Mouse (Mus musculus): ENCODE measurements around the gene Kif22. TPM values are rescaled to one million over a fixed set of nuclear protein-coding genes. Genes with fewer than 3 reads are reported as not detected.

The Kif22 gene
- polyA plus RNA-seq, 1 experiment from 2014 or later, result 207 TPM

DNA sequence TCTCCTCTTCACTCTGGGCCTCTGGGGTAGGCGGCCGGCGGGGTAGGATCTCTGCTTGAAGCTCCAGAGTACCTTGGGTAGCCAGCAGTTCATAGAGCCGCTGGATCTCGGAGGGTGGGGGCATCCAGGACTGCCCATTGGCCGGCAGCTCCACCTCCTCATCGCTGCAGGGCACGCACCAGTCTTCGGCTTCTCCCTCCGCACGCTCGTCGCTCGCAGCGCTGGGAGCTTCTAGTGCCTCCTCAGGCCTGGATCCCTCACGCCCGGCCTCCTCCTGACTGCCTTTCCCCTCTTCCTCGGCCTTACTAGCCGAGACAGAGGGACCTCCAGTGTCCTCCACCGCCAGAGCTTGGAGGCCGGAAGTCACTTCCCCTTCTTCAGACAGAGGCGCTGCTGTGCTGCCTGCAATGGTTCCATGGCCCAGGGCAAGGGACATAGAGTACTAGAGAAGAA, 25.8 kb downstream of the Kif22 start:
- Histone ChIP-seq H3K4me1 (replicated peaks; ENCODE audit: control insufficient read depth, insufficient read depth, low read length) (peaks cover 15% of the 10 kb centered on the region), H3K4me3 (ENCODE audit: low read depth, low read length) (peak overlapping the region; percentile 77), H3K27me3 (ENCODE audit: control insufficient read depth, insufficient read depth, low read length) (no peaks in the 10 kb centered on the region), H3K9me3 (ENCODE audit: control insufficient read depth, low read length) (no peaks in the 10 kb centered on the region), H3K27ac (ENCODE audit: low read depth, low read length) (peak overlapping the region; percentile 93), H3K4me2 (ENCODE audit: low read depth, low read length, severe bottlenecking) (peak overlapping the region; percentile 96), H3K36me3 (ENCODE audit: control insufficient read depth, insufficient read depth, low read length) (peaks cover 2% of the 10 kb centered on the region), H3K9ac (ENCODE audit: low read length) (peak overlapping the region; percentile 94)
- DNase-seq (ENCODE audit: low spot score) (peak; percentile 80), ATAC-seq (replicated peaks; ENCODE audit: low FRiP score) (peak; percentile 50)
- WGBS, result under 1% methylated on average over 22 of the region's 22 CpGs

DNA sequence TGATC, 26.0 kb downstream of the Kif22 start, which contains the start of gene Pagr1b:
Gene Pagr1b (minus strand): TSS at position 4 of the 5 bp plus-strand sequence.
- peaks cover 2% of the 10 kb centered on the region for H3K36me3 ChIP-seq (ENCODE audit: control insufficient read depth, insufficient read depth, low read length)
- DNase-seq (ENCODE audit: low spot score), result no peak
- H3K27ac ChIP-seq (ENCODE audit: low read depth, low read length), result peak within 1 kb of the TSS; percentile 93
- no peak for ATAC-seq (replicated peaks; ENCODE audit: low FRiP score)
- no peaks in the 10 kb centered on the region for H3K27me3 ChIP-seq (ENCODE audit: control insufficient read depth, insufficient read depth, low read length)
- peaks cover 13% of the 10 kb centered on the region for H3K4me1 ChIP-seq (replicated peaks; ENCODE audit: control insufficient read depth, insufficient read depth, low read length)
- H3K9ac ChIP-seq (ENCODE audit: low read length), result peak within 1 kb of the TSS; percentile 94
- H3K9me3 ChIP-seq (ENCODE audit: control insufficient read depth, low read length), result no peaks in the 10 kb centered on the region
- H3K4me2 ChIP-seq (ENCODE audit: low read depth, low read length, severe bottlenecking), result peak within 1 kb of the TSS; percentile 96
- peak within 1 kb of the TSS; percentile 77 for H3K4me3 ChIP-seq (ENCODE audit: low read depth, low read length)

DNA sequence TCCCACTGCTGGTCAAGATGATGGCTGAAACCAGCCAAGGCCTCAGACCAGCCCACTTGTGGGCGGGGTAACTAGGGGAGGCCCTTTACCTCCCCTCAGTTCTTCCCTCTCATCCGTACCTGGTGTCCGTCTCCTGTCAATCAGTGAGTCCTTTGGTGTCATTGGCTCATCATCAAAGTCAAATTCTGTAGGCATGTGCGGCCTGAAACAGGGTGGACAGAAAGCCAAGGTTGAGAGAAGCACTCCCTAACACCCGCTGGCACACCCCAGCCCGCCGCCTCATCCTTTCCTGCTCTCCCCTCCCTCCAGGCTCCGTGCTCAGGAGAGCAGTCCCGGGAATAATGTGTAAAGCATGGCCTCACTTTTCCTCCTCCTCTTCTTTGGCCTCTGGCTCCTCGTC, 26.2 kb downstream of the Kif22 start:
- no peaks in the 10 kb centered on the region for H3K27me3 ChIP-seq (ENCODE audit: control insufficient read depth, insufficient read depth, low read length)
- H3K36me3 ChIP-seq (ENCODE audit: control insufficient read depth, insufficient read depth, low read length), result peaks cover 2% of the 10 kb centered on the region
- 3% methylated on average over 10 of the region's 10 CpGs for WGBS
- H3K27ac ChIP-seq (ENCODE audit: low read depth, low read length), result peak overlapping the region; percentile 93
- H3K9ac ChIP-seq (ENCODE audit: low read length), result peak overlapping the region; percentile 94
- no peaks in the 10 kb centered on the region for H3K9me3 ChIP-seq (ENCODE audit: control insufficient read depth, low read length)
- peaks cover 11% of the 10 kb centered on the region for H3K4me1 ChIP-seq (replicated peaks; ENCODE audit: control insufficient read depth, insufficient read depth, low read length)
- ATAC-seq (replicated peaks; ENCODE audit: low FRiP score) (no peak; the same call in 1 of the 2 replicates), DNase-seq (ENCODE audit: low spot score) (peak; percentile 63)
- H3K4me3 ChIP-seq (ENCODE audit: low read depth, low read length), result peak overlapping the region; percentile 77
- H3K4me2 ChIP-seq (ENCODE audit: low read depth, low read length, severe bottlenecking), result peak overlapping the region; percentile 96

DNA sequence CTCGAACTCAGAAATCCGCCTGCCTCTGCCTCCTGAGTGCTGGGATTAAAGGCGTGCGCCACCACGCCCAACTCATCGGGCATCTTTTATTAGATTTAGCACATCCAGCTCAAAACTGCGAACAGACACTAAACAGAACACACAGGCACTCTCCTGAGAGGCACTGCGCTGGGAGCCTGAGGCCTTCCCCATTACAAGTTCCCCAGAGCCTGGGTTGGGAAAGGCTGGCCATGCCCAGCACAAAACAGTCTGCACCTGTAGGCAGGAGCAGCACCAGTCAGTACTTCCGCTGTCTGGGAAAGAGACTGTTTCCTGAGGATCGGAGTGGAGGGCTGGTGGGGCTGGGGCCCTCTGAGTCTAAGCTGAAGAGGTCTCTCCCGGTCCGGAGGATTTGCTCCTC, 27.3 kb downstream of the Kif22 start:
- H3K27ac ChIP-seq (ENCODE audit: low read depth, low read length), result no peak overlapping the region
- H3K4me2 ChIP-seq (ENCODE audit: low read depth, low read length, severe bottlenecking), result no peak overlapping the region
- ATAC-seq (replicated peaks; ENCODE audit: low FRiP score) (no peak), DNase-seq (ENCODE audit: low spot score) (no peak)
- H3K4me3 ChIP-seq (ENCODE audit: low read depth, low read length), result no peak overlapping the region
- no peaks in the 10 kb centered on the region for H3K27me3 ChIP-seq (ENCODE audit: control insufficient read depth, insufficient read depth, low read length)
- H3K36me3 ChIP-seq (ENCODE audit: control insufficient read depth, insufficient read depth, low read length), result peaks cover 2% of the 10 kb centered on the region
- H3K4me1 ChIP-seq (replicated peaks; ENCODE audit: control insufficient read depth, insufficient read depth, low read length), result peaks cover 9% of the 10 kb centered on the region
- 92% methylated on average over 12 of the region's 12 CpGs for WGBS
- no peaks in the 10 kb centered on the region for H3K9me3 ChIP-seq (ENCODE audit: control insufficient read depth, low read length)
- H3K9ac ChIP-seq (ENCODE audit: low read length), result no peak overlapping the region

DNA sequence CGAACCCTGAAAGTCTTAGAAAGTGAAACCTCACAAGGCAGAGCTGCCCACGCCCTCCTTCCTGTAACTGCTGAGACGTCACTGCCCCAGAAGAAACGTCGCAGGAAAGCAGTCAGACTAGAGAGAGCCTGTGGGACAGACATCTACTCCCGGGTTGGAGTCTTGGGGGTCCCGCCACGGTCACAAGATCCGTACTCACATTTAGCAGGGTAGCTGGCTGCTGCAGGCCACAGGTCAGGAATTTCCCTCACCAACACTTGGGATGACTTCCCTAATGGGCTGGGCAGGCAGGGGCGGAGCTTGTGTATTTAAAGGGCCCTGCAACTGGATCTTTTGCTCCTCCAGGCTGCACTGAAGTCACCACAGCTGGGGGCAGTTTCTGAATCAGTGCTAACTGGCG, 28.0 kb downstream of the Kif22 start, which contains the start of gene Mvp:
Gene Mvp (minus strand): TSS at position 302 of the 400 bp plus-strand sequence.
- Histone ChIP-seq H3K27ac (ENCODE audit: low read depth, low read length) (no peak within 1 kb of the TSS), H3K4me1 (replicated peaks; ENCODE audit: control insufficient read depth, insufficient read depth, low read length) (peaks cover 9% of the 10 kb centered on the region), H3K4me3 (ENCODE audit: low read depth, low read length) (no peak within 1 kb of the TSS; the same call in 1 of the 2 replicates), H3K9ac (ENCODE audit: low read length) (no peak within 1 kb of the TSS), H3K9me3 (ENCODE audit: control insufficient read depth, low read length) (no peaks in the 10 kb centered on the region), H3K4me2 (ENCODE audit: low read depth, low read length, severe bottlenecking) (0 out of 2 replicates have a peak within 1 kb of the TSS, but pooled peaks have one; percentile 6), H3K27me3 (ENCODE audit: control insufficient read depth, insufficient read depth, low read length) (no peaks in the 10 kb centered on the region), H3K36me3 (ENCODE audit: control insufficient read depth, insufficient read depth, low read length) (peaks cover 2% of the 10 kb centered on the region)
- DNase-seq (ENCODE audit: low spot score) (no peak), ATAC-seq (replicated peaks; ENCODE audit: low FRiP score) (no peak)
- WGBS, result 77% methylated on average over 11 of the region's 11 CpGs

DNA sequence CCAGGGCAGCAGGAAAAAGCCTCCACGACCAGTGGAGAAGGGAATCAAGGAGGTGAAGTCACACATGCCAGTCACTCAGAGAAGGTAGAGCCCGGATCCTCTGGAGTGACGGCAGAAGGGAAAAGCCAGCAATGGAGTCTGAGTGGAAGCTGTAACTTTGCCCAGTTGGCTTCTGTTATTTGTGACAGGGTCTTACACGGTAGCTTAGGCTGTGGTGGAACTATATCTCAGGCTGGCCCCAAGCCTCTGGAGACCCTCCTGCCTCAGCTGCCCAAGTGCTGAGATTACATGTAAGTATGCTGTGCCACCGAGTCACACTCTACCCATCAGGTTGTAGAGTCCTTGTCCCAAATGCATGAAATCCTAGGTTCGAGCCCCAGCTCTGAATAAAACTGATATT, 28.9 kb downstream of the Kif22 start:
- 96% methylated on average over 6 of the region's 6 CpGs for WGBS
- no peak overlapping the region for H3K27ac ChIP-seq (ENCODE audit: low read depth, low read length)
- H3K36me3 ChIP-seq (ENCODE audit: control insufficient read depth, insufficient read depth, low read length), result peaks cover 2% of the 10 kb centered on the region
- no peak overlapping the region for H3K4me2 ChIP-seq (ENCODE audit: low read depth, low read length, severe bottlenecking)
- ATAC-seq (replicated peaks; ENCODE audit: low FRiP score) (no peak), DNase-seq (ENCODE audit: low spot score) (no peak)
- no peaks in the 10 kb centered on the region for H3K9me3 ChIP-seq (ENCODE audit: control insufficient read depth, low read length)
- H3K27me3 ChIP-seq (ENCODE audit: control insufficient read depth, insufficient read depth, low read length), result no peaks in the 10 kb centered on the region
- H3K4me3 ChIP-seq (ENCODE audit: low read depth, low read length), result no peak overlapping the region
- H3K4me1 ChIP-seq (replicated peaks; ENCODE audit: control insufficient read depth, insufficient read depth, low read length), result peaks cover 6% of the 10 kb centered on the region
- no peak overlapping the region for H3K9ac ChIP-seq (ENCODE audit: low read length)

DNA sequence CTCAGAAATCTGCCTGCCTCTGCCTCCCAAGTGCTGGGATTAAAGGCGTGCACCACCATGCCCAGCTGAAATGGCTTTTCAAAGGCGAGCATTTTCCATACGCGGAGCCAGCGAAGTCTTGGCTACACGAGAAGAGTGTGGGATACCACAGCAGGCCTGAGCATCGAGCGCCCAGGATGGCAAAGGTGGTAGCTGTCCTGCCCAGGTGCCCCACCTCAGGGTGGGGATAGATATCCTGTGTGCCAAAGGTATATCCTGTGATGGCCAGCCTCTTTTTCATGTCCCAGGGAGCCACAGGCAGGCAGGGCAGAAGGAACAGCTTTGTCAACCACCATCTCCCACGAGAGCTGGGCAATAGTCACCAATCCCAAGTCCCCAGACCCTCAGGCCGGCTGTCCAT, 29.4 kb downstream of the Kif22 start:
- Histone ChIP-seq H3K9ac (ENCODE audit: low read length) (no peak overlapping the region), H3K27ac (ENCODE audit: low read depth, low read length) (no peak overlapping the region), H3K9me3 (ENCODE audit: control insufficient read depth, low read length) (no peaks in the 10 kb centered on the region), H3K4me3 (ENCODE audit: low read depth, low read length) (no peak overlapping the region), H3K4me1 (replicated peaks; ENCODE audit: control insufficient read depth, insufficient read depth, low read length) (peaks cover 6% of the 10 kb centered on the region), H3K4me2 (ENCODE audit: low read depth, low read length, severe bottlenecking) (no peak overlapping the region), H3K27me3 (ENCODE audit: control insufficient read depth, insufficient read depth, low read length) (no peaks in the 10 kb centered on the region), H3K36me3 (ENCODE audit: control insufficient read depth, insufficient read depth, low read length) (peaks cover 2% of the 10 kb centered on the region)
- no peak for ATAC-seq (replicated peaks; ENCODE audit: low FRiP score)
- 96% methylated on average over 10 of the region's 10 CpGs for WGBS
- no peak for DNase-seq (ENCODE audit: low spot score)

DNA sequence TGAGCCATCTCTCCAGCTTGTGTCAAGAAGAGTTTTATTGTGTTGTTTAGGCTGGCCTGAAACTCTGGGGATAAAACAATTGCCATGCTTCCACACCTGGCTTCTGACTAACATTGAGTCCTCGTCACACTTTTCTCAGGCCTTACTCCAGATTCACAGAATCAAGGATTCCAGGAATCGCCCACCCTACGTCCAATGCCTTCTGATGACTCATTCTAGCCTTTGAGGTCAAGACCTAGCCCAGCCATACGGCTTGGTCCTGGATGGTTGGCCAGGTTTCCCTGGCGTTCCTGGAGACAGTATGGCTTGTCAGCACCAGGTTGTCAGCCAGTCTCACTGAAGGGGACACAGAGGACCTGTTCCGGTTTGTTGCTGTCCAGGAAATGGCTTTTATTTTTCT, 29.9 kb downstream of the Kif22 start:
- Histone ChIP-seq H3K36me3 (ENCODE audit: control insufficient read depth, insufficient read depth, low read length) (peaks cover 2% of the 10 kb centered on the region), H3K4me1 (replicated peaks; ENCODE audit: control insufficient read depth, insufficient read depth, low read length) (peaks cover 6% of the 10 kb centered on the region), H3K4me2 (ENCODE audit: low read depth, low read length, severe bottlenecking) (no peak overlapping the region)

DNA sequence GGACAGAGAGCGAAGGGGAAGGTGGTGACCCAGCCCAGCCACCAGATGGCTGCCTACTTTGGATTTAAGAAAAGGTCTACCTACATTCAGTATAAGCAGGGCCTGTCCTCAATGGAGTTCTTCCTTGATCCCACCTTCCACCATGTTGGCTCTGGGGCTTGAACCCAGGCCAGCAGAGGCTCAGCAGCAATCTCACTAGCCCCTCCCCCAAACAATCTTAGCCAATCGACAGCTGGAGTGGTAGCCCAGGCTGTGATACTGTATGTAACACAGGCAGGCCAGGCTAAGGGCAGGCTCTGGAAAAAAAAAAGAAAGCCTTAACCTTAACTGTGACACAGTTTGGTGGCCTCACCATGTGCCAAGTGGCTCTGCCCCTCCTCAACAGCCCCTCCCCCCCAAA, 30.6 kb downstream of the Kif22 start:
- ATAC-seq (replicated peaks; ENCODE audit: low FRiP score) (no peak), DNase-seq (ENCODE audit: low spot score) (no peak)
- 60% methylated on average over 2 of the region's 2 CpGs for WGBS
- Histone ChIP-seq H3K4me1 (replicated peaks; ENCODE audit: control insufficient read depth, insufficient read depth, low read length) (peaks cover 6% of the 10 kb centered on the region), H3K27me3 (ENCODE audit: control insufficient read depth, insufficient read depth, low read length) (no peaks in the 10 kb centered on the region), H3K9ac (ENCODE audit: low read length) (no peak overlapping the region), H3K27ac (ENCODE audit: low read depth, low read length) (no peak overlapping the region), H3K4me2 (ENCODE audit: low read depth, low read length, severe bottlenecking) (no peak overlapping the region), H3K4me3 (ENCODE audit: low read depth, low read length) (no peak overlapping the region), H3K36me3 (ENCODE audit: control insufficient read depth, insufficient read depth, low read length) (peaks cover 2% of the 10 kb centered on the region), H3K9me3 (ENCODE audit: control insufficient read depth, low read length) (no peaks in the 10 kb centered on the region)

More for the DNA sequence above, 29.9 kb downstream of the Kif22 start:
- no peak for DNase-seq (ENCODE audit: low spot score)
- WGBS, result 92% methylated on average over 6 of the region's 6 CpGs
- no peak for ATAC-seq (replicated peaks; ENCODE audit: low FRiP score)
- H3K27ac ChIP-seq (ENCODE audit: low read depth, low read length), result no peak overlapping the region
- H3K4me3 ChIP-seq (ENCODE audit: low read depth, low read length), result no peak overlapping the region
- H3K9ac ChIP-seq (ENCODE audit: low read length), result no peak overlapping the region
- H3K9me3 ChIP-seq (ENCODE audit: control insufficient read depth, low read length), result no peaks in the 10 kb centered on the region
- no peaks in the 10 kb centered on the region for H3K27me3 ChIP-seq (ENCODE audit: control insufficient read depth, insufficient read depth, low read length)

Data from forebrain, embryonic 11.5 days (tissue).